Mouse (Mus musculus): ENCODE measurements at regions not wholly inside any gene's neighbourhood (a gene's known extent, or its start where the extent isn't known, plus 50 kb on each side); places are given as distances from the start of the nearest gene placed in this dataset.

DNA sequence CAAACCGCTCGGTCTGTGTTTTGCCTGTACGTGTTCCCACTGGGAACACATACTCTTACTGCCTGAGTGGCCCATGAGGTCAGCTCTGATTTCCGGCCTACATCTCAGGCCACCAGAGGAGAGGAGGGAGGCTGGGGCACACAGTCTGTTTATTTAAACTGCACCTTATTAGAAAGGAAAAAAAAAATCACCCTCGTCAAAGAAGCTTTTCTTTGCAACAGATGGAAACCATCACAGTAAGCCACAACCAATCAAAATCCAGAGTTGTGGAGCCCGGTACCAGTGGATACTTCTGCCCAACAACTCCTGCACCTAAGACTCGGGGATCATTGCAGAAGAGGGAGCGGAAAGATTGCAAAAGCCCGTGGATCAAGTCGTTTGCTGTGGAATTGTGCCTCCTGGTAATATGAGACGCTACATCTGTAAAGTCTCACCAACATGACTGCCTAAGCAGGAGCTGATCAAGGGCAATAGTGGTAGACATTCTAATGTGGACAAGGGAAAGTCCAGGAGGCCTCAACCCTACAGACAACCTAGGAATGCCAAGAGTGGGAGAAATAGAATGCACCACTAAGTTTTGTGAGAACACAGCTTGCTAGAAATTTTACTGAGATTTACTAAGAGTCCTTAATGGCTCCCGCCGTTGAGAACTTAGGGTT is 60.5 kb downstream of the Uqcrfs1 start:
- no peak overlapping the region for H3K9ac ChIP-seq
- H3K9me3 ChIP-seq = no peaks in the 10 kb centered on the region
- WGBS = 35% methylated on average over 13 of the region's 13 CpGs
- H3K27ac ChIP-seq = no peak overlapping the region
- no peaks in the 10 kb centered on the region for H3K36me3 ChIP-seq
- no peak overlapping the region for H3K4me3 ChIP-seq
- no peak overlapping the region for H3K4me2 ChIP-seq
- no peaks in the 10 kb centered on the region for H3K27me3 ChIP-seq
- H3K4me1 ChIP-seq = no peaks in the 10 kb centered on the region
- ATAC-seq (ENCODE audit: borderline replicate concordance, extremely low read depth, low FRiP score, low TSS enrichment) = no peak

DNA sequence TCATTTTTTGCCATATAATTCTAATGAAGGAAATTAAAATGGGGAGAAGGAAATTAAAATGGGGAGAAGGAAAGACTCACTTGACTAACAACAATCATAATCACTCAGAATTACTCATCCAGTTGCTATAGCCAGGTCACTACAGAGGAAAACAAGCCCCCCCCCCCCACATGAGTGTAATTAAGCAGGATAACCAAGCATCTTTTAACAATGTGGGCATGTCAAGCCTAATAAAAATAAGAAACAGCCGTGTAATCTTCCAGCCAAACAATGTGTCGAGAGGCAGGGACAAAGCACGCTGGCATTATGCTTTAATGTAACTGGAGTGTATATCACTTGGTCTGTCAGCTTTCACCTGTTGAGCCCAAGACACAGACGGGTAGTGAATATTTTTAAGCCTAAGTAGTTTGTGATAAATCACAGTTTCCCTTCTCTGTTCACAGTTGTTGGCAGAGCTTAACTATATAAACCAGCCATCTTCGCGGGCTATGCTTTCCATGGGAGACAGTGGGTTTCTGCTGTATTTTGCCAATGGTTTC is 66.0 kb downstream of the Uqcrfs1 start:
- Histone ChIP-seq H3K36me3 (no peaks in the 10 kb centered on the region), H3K4me1 (no peaks in the 10 kb centered on the region), H3K4me3 (no peak overlapping the region), H3K4me2 (no peak overlapping the region), H3K27ac (no peak overlapping the region), H3K27me3 (no peaks in the 10 kb centered on the region), H3K9ac (no peak overlapping the region), H3K9me3 (no peaks in the 10 kb centered on the region)
- ATAC-seq (ENCODE audit: borderline replicate concordance, extremely low read depth, low FRiP score, low TSS enrichment) = no peak
- WGBS = 42% methylated on average over 6 of the region's 6 CpGs

- no peak overlapping the region for H3K4me3 ChIP-seq
- no peak overlapping the region for H3K4me2 ChIP-seq
- no peaks in the 10 kb centered on the region for H3K27me3 ChIP-seq
- H3K36me3 ChIP-seq = no peaks in the 10 kb centered on the region
- no peak for ATAC-seq (ENCODE audit: borderline replicate concordance, extremely low read depth, low FRiP score, low TSS enrichment)
- H3K9ac ChIP-seq = no peak overlapping the region
- H3K9me3 ChIP-seq = no peaks in the 10 kb centered on the region
- H3K27ac ChIP-seq = no peak overlapping the region
- no peaks in the 10 kb centered on the region for H3K4me1 ChIP-seq
- WGBS = 57% methylated on average over 2 of the region's 2 CpGs
Measured at GRCm38 (mm10) chr13:30478556-30478955, 66.6 kb downstream of the Uqcrfs1 start.

DNA sequence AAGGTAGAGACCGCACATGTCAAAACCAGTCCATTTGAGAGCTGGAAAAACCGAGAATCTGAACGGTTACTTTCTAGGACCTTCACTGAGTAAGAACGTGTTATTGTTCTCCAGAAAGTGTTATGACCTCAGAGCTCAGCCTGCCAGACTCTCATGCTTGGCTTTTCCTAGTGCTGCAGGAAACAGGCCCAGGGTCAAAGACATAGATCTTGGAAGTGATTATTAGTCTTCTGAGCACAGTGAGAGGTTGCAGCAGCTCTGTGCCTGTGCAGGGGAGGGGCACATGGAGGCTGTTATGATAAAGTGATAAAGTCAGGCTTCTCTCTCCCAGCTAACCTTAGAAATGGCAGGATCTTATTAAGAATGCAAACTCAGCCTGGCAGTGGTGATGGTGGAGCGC is 73.9 kb downstream of the Uqcrfs1 start:
- 63% methylated on average over 5 of the region's 5 CpGs for WGBS
- no peak overlapping the region for H3K4me3 ChIP-seq
- H3K36me3 ChIP-seq = no peaks in the 10 kb centered on the region
- no peaks in the 10 kb centered on the region for H3K4me1 ChIP-seq
- no peaks in the 10 kb centered on the region for H3K27me3 ChIP-seq
- no peak overlapping the region for H3K9ac ChIP-seq
- no peak overlapping the region for H3K27ac ChIP-seq
- H3K4me2 ChIP-seq = no peak overlapping the region
- no peaks in the 10 kb centered on the region for H3K9me3 ChIP-seq
- ATAC-seq (ENCODE audit: borderline replicate concordance, extremely low read depth, low FRiP score, low TSS enrichment) = no peak

DNA sequence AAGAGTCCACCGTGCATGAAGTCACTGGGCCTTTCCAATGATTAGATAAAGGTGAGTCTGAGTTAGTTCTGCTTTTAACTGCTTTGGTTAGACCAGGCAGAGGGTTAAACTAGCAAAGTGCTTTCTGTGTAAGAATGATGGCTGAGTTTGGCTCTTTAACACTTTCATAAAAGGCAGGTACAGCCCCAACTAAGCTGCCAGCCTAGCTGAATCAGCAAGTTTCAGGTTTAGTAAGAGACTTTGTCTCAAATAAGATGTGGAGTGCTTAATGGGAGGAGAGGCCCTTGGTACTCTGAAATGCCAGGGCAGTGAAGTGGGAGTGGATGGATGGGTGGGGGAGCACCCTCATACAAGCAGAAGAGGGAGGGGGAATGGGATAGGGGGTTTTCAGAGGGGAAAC is 78.1 kb downstream of the Uqcrfs1 start:
- no peak for ATAC-seq (ENCODE audit: borderline replicate concordance, extremely low read depth, low FRiP score, low TSS enrichment)
- 49% methylated on average over 1 of the region's 1 CpGs for WGBS

DNA sequence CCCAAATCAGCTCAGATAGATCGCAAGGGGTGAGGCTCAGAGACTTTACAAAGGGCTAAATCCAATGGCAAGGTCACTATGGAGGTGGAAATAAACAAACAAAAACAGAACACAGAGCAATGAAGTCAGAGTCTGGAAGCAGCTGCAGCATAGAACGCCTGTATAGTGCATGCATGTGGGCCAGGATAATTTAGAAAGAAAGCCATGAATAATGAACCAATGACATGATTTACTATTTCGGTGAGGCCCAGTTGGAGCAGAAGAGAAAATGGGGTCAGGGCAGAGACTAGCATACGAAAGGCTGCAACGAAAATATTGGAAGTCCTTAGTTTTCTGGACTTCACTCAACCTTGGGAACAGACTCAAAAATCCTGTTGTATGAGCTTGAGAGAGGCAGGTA is 79.7 kb downstream of the Uqcrfs1 start:
- ATAC-seq (ENCODE audit: borderline replicate concordance, extremely low read depth, low FRiP score, low TSS enrichment) = no peak
- Histone ChIP-seq H3K36me3 (no peaks in the 10 kb centered on the region), H3K27me3 (no peaks in the 10 kb centered on the region), H3K4me1 (no peaks in the 10 kb centered on the region), H3K4me3 (no peak overlapping the region), H3K27ac (no peak overlapping the region), H3K4me2 (no peak overlapping the region), H3K9me3 (no peaks in the 10 kb centered on the region), H3K9ac (no peak overlapping the region)
- 54% methylated on average over 5 of the region's 5 CpGs for WGBS

More for the DNA sequence above, 78.1 kb downstream of the Uqcrfs1 start:
- Histone ChIP-seq H3K36me3 (no peaks in the 10 kb centered on the region), H3K9me3 (no peaks in the 10 kb centered on the region), H3K4me3 (no peak overlapping the region), H3K4me1 (no peaks in the 10 kb centered on the region), H3K4me2 (no peak overlapping the region), H3K27ac (no peak overlapping the region), H3K27me3 (no peaks in the 10 kb centered on the region), H3K9ac (no peak overlapping the region)

- H3K9me3 ChIP-seq = no peaks in the 10 kb centered on the region
- no peak overlapping the region for H3K9ac ChIP-seq
- no peak for ATAC-seq (ENCODE audit: borderline replicate concordance, extremely low read depth, low FRiP score, low TSS enrichment)
- H3K4me2 ChIP-seq = no peak overlapping the region
- H3K36me3 ChIP-seq = no peaks in the 10 kb centered on the region
- H3K27me3 ChIP-seq = no peaks in the 10 kb centered on the region
- H3K4me3 ChIP-seq = no peak overlapping the region
- H3K27ac ChIP-seq = no peak overlapping the region
- WGBS = 62% methylated on average over 8 of the region's 8 CpGs
- H3K4me1 ChIP-seq = no peaks in the 10 kb centered on the region
Measured at GRCm38 (mm10) chr13:30455278-30455681, 89.9 kb downstream of the Uqcrfs1 start.

- no peak overlapping the region for H3K9ac ChIP-seq
- H3K9me3 ChIP-seq = no peaks in the 10 kb centered on the region
- H3K4me3 ChIP-seq = no peak overlapping the region
- no peak for ATAC-seq (ENCODE audit: borderline replicate concordance, extremely low read depth, low FRiP score, low TSS enrichment)
- no peaks in the 10 kb centered on the region for H3K4me1 ChIP-seq
- H3K36me3 ChIP-seq = no peaks in the 10 kb centered on the region
- no peak overlapping the region for H3K4me2 ChIP-seq
- H3K27ac ChIP-seq = no peak overlapping the region
- no peaks in the 10 kb centered on the region for H3K27me3 ChIP-seq
- 60% methylated on average over 2 of the region's 2 CpGs for WGBS
Measured at GRCm38 (mm10) chr13:30452126-30452525, 93.0 kb downstream of the Uqcrfs1 start.

DNA sequence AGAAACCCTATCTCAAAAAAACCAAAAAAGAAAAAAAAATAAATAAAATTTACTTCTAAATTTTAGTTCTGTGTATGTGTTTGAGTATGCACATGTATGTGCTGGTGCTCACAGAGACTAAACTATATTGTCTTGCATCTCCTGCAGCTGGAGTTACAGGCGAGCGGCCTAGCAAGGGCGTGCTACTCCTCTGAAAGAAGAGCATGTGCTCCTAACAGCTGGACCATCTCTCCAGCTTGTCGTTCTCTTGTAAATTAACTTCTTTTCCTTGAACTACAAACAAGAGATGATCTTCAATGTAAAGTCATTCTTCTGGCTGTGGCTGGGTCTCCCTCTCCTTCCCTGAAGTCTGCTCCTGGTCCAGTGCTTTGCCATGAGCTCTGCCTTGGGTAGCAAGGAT is 96.3 kb downstream of the Uqcrfs1 start:
- 0 out of 2 replicates have a peak, but pooled peaks have one; percentile 27 for ATAC-seq (ENCODE audit: borderline replicate concordance, extremely low read depth, low FRiP score, low TSS enrichment)
- Histone ChIP-seq H3K4me3 (no peak overlapping the region), H3K9ac (no peak overlapping the region), H3K27ac (no peak overlapping the region), H3K9me3 (no peaks in the 10 kb centered on the region), H3K4me1 (no peaks in the 10 kb centered on the region), H3K36me3 (no peaks in the 10 kb centered on the region), H3K4me2 (no peak overlapping the region), H3K27me3 (no peaks in the 10 kb centered on the region)
- WGBS = 74% methylated on average over 4 of the region's 4 CpGs
